Mouse (Mus musculus) limb, embryonic 12.5 days (tissue): ENCODE data around the gene AI464131. TPM values are rescaled to one million over a fixed set of nuclear protein-coding genes. Genes with fewer than 3 reads are reported as not detected.

ENCODE experiments used
- ATAC-seq: fragments of 200-750 bp; cut with Nextera tagmentation; 2 replicates; pipeline ENCODE4 v1.8.0; 2017; ENCODE audit warnings: low read depth, moderate TSS enrichment; ENCODE audit not compliant: insufficient number of reproducible peaks, insufficient read depth, low FRiP score, low TSS enrichment
- H3K27ac ChIP-seq: fragments of 300-500 bp; sonication (generic); 2 replicates; pipeline ENCODE4 v1.5.1; 2016; ENCODE audit warnings: mild to moderate bottlenecking, moderate library complexity
- H3K27me3 ChIP-seq: fragments of 300-500 bp; sonication (generic); 2 replicates; pipeline ENCODE4 v1.6.1; 2016; ENCODE audit warnings: mild to moderate bottlenecking, moderate library complexity
- H3K36me3 ChIP-seq: fragments of 300-500 bp; sonication (generic); 2 replicates; pipeline ENCODE4 v1.6.1; 2016; ENCODE audit warnings: mild to moderate bottlenecking, moderate library complexity
- H3K4me1 ChIP-seq: fragments of 300-500 bp; sonication (generic); replicated peaks from 2 replicates; pipeline ENCODE4 v1.6.1; 2016
- H3K4me2 ChIP-seq: fragments of 300-500 bp; sonication (generic); 2 replicates; pipeline ENCODE4 v1.6.1; 2016; ENCODE audit warnings: mild to moderate bottlenecking, moderate library complexity
- H3K4me3 ChIP-seq: fragments of 300-500 bp; sonication (generic); replicated peaks from 2 replicates; pipeline ENCODE4 v1.5.1; 2016; ENCODE audit warnings: mild to moderate bottlenecking
- H3K9ac ChIP-seq: fragments of 300-500 bp; sonication (generic); replicated peaks from 2 replicates; pipeline ENCODE4 v1.6.1; 2016; ENCODE audit warnings: mild to moderate bottlenecking, moderate library complexity
- H3K9me3 ChIP-seq: fragments of 300-500 bp; sonication (generic); 2 replicates; pipeline ENCODE4 v1.6.1; 2016; ENCODE audit warnings: mild to moderate bottlenecking, moderate library complexity
- WGBS: fragments of 180-500 bp; shearing (Covaris S2); methylation state at CpG from one replicate; pipeline ENCODE4 v1.1.7; 2016; 5-methylcytosine and 5-hydroxymethylcytosine counted together
- polyA plus RNA-seq: library from polyadenylated mRNA; unstranded; fragments of >200 nt; fragmentation: Nextera tagmentation; extraction: Ambion mirVana; gene quantifications from 2 replicates; pipeline ENCODE4 v1.2.1, GENCODE M21; 2016

AI464131 gene
- polyA plus RNA-seq, 1 experiment from 2014 or later: 2.3 TPM

GRCm38 (mm10) chr4:41505131-41505551 is 2.3 kb upstream of the AI464131 start:
- Histone ChIP-seq H3K4me1 (peaks cover 24% of the 10 kb centered on the region), H3K27me3 (peaks cover 58% of the 10 kb centered on the region), H3K9ac (no peak overlapping the region), H3K4me3 (no peak overlapping the region), H3K4me2 (no peak overlapping the region), H3K27ac (no peak overlapping the region), H3K9me3 (no peaks in the 10 kb centered on the region), H3K36me3 (no peaks in the 10 kb centered on the region)
- no peak for ATAC-seq
- 51% methylated on average over 11 of the region's 11 CpGs for WGBS

DNA sequence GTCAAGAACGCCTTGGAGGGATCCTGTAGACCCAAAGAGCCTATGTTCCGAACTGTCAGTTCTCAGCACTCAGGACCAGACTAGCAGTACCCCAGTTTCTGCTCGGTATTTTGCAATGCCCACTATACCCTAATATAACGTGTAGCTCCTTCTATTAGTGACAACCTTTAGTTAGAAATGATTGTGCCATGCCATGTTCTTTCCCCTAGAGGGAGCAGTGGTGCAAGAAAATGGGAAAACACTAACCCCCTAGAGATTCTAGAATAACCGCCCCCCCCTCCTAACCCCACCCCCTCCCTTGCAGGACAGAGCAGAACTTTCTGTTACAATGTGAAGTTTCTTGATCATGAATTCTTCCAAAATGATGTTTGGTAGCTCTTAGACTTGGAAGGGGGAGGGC is 1.4 kb upstream of the AI464131 start:
- 78% methylated on average over 5 of the region's 5 CpGs for WGBS
- no peak overlapping the region for H3K4me2 ChIP-seq
- H3K36me3 ChIP-seq: no peaks in the 10 kb centered on the region
- ATAC-seq: no peak
- peaks cover 24% of the 10 kb centered on the region for H3K4me1 ChIP-seq
- no peak overlapping the region for H3K4me3 ChIP-seq
- H3K27me3 ChIP-seq: peaks cover 61% of the 10 kb centered on the region
- H3K27ac ChIP-seq: no peak overlapping the region
- H3K9ac ChIP-seq: no peak overlapping the region
- H3K9me3 ChIP-seq: no peaks in the 10 kb centered on the region

GRCm38 (mm10) chr4:41502171-41502940 is 520 bp downstream of the AI464131 start:
- peaks cover 65% of the 10 kb centered on the region for H3K27me3 ChIP-seq
- peaks cover 40% of the 10 kb centered on the region for H3K4me1 ChIP-seq
- WGBS: 8% methylated on average over 20 of the region's 20 CpGs
- no peaks in the 10 kb centered on the region for H3K9me3 ChIP-seq
- peak overlapping the region; percentile 45; the same call in 1 of the 2 replicates for H3K9ac ChIP-seq
- peak overlapping the region; percentile 65 for H3K4me2 ChIP-seq
- H3K4me3 ChIP-seq: peak overlapping the region; percentile 37
- H3K27ac ChIP-seq: no peak overlapping the region; the same call in 1 of the 2 replicates
- ATAC-seq: peak; percentile 33
- H3K36me3 ChIP-seq: no peaks in the 10 kb centered on the region

DNA sequence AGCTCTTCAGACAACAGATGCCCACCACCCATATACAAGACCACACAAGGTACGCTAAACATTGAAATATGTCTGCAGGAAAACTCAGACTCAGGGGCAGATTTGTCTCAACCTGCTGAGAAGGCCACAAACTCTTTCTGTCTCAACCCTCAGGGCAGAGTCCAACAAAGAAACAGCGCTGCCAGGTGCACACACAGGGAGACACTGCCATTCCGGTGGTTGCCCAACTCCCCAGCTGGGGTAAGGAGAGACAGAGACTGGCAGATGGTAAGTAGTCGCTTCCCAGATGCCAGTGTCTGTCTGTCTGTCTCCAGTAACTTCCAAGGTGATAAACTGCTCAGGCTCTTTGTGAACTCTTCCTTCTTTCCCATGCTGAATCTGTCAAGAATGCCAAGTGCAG is 2.1 kb downstream of the AI464131 start:
- H3K9ac ChIP-seq: no peak overlapping the region
- H3K36me3 ChIP-seq: no peaks in the 10 kb centered on the region
- no peaks in the 10 kb centered on the region for H3K9me3 ChIP-seq
- H3K4me3 ChIP-seq: no peak overlapping the region
- peaks cover 76% of the 10 kb centered on the region for H3K27me3 ChIP-seq
- peaks cover 32% of the 10 kb centered on the region for H3K4me1 ChIP-seq
- 68% methylated on average over 4 of the region's 4 CpGs for WGBS
- no peak overlapping the region for H3K4me2 ChIP-seq
- no peak for ATAC-seq
- H3K27ac ChIP-seq: no peak overlapping the region

DNA sequence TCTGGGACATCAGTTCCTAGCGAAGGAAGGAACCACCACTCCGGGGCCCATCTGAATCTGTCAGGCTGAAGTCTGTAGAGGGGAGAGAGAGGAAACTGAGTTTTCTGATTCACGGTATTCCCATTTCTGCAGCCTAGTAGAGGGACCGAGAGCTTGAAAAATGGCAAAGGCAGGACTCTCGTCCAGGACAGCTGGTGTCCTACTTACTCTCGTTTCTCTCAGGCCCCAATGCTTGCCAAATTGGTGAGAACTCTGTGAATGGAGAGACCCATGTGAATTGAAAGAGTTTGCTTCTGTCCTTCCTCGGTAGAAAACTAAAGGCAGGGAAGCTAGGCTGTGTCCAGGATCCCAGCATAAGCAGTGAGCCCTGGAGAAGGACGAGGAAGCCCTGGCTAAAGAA is 3.3 kb downstream of the AI464131 start:
- Histone ChIP-seq H3K4me2 (no peak overlapping the region), H3K9ac (no peak overlapping the region), H3K4me1 (peaks cover 32% of the 10 kb centered on the region), H3K27me3 (peaks cover 87% of the 10 kb centered on the region), H3K9me3 (no peaks in the 10 kb centered on the region), H3K4me3 (no peak overlapping the region), H3K27ac (no peak overlapping the region), H3K36me3 (no peaks in the 10 kb centered on the region)
- ATAC-seq: no peak
- 61% methylated on average over 8 of the region's 8 CpGs for WGBS

DNA sequence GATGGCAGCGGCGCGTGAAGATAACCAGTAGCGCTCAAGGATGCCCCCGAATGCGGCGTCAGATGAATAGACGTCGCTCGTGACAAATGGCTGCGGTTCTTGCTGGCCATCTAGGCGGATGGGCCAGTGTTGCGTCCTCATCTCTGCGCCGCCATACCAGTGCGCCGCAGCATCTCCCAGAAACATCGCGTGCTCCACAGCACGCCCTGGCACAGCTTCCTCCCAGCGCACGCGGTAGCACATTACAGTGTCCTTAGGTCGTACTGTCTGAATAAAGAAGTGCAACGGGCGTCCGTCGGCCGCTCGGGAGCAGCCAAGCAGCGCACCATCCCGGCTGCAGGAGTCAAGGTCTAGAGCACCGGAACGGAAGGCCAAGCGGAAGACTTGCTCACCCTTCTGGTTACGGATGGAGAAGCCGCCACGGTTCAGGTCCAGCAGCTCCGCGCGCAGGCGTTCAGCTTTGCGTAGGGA is 3.9 kb downstream of the AI464131 start:
- H3K36me3 ChIP-seq: no peaks in the 10 kb centered on the region
- peaks cover 32% of the 10 kb centered on the region for H3K4me1 ChIP-seq
- no peak for ATAC-seq
- peaks cover 93% of the 10 kb centered on the region for H3K27me3 ChIP-seq
- peak overlapping the region; percentile 38 for H3K4me3 ChIP-seq
- H3K9me3 ChIP-seq: no peaks in the 10 kb centered on the region
- no peak overlapping the region for H3K9ac ChIP-seq
- peak overlapping the region; percentile 67 for H3K4me2 ChIP-seq
- WGBS: 2% methylated on average over 43 of the region's 43 CpGs
- no peak overlapping the region for H3K27ac ChIP-seq

DNA sequence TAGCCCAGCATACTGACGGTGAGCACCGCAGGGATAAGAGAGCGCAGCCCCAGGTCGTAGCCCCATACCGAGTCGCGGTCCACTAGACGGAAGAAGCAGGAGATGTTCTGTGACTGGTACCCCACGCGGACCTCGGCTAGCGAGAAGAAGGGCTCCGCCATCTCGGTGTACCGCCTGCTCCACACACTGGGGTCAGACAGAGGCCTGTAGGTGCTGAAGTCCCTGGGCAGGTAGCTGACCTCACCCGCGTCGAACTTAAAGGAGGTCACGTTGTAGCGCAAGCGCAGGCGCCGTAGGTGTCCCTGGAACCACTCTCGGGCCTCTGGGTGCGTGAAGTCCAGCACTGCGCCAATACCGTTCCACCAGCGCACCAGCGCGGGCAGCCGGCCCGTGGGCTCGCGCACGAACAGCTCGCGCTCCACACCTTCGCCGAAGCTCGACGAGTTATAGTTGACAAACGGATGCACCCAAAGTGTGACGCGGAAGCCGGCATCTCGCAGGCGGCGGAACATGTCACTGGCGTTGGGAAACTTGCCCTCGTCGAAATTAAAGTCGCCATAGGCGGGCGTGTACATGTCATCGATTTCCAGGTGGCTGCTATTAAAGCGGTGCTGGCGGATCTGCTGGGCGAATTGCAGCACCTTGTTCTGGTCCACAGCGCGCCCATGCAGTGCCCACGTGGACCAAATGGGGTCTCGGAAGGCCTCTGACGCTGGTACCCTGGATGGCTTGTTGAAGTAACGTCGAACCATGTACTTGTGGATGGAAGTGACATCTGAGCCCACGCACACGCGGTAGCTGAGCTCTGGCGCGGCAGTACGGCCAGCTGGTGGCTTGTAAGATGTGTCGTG is 4.7 kb downstream of the AI464131 start:
- peaks cover 32% of the 10 kb centered on the region for H3K4me1 ChIP-seq
- peaks cover 99% of the 10 kb centered on the region for H3K27me3 ChIP-seq
- no peak overlapping the region for H3K27ac ChIP-seq
- peak overlapping the region; percentile 67 for H3K4me2 ChIP-seq
- no peaks in the 10 kb centered on the region for H3K36me3 ChIP-seq
- 4% methylated on average over 72 of the region's 72 CpGs for WGBS
- H3K4me3 ChIP-seq: peak overlapping the region; percentile 38
- H3K9me3 ChIP-seq: no peaks in the 10 kb centered on the region
- no peak for ATAC-seq
- no peak overlapping the region; the same call in 1 of the 2 replicates for H3K9ac ChIP-seq

- Histone ChIP-seq H3K4me3 (peak overlapping the region; percentile 38), H3K36me3 (no peaks in the 10 kb centered on the region), H3K27ac (no peak overlapping the region), H3K4me2 (peak overlapping the region; percentile 67), H3K27me3 (peaks cover 98% of the 10 kb centered on the region), H3K9me3 (no peaks in the 10 kb centered on the region), H3K9ac (no peak overlapping the region; the same call in 1 of the 2 replicates), H3K4me1 (peaks cover 31% of the 10 kb centered on the region)
- ATAC-seq: no peak
- 1% methylated on average over 34 of the region's 34 CpGs for WGBS
Observed at GRCm38 (mm10) chr4:41497579-41497978, 5.3 kb downstream of the AI464131 start.

DNA sequence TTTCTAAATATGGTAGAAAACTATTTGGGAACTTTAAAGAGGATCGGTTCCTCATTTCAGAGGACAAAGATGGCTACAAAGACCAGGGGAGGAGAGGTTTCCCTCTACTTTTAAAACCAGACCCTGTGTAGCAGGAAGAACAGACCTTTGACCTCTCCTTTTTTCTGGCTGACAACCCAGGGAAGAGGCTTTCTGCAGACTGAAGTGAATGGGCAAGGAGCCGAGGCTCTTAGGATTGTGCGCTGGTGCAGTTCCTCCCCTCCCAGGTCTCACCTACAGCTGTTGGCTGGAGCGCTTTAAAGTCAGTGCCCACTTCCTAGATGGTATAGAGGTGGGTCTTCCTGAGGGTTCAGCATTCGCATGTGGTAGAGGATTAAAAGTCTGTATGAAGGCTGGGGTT is 5.8 kb downstream of the AI464131 start:
- WGBS: 53% methylated on average over 5 of the region's 5 CpGs
- Histone ChIP-seq H3K36me3 (no peaks in the 10 kb centered on the region), H3K4me1 (peaks cover 26% of the 10 kb centered on the region), H3K27me3 (peaks cover 93% of the 10 kb centered on the region), H3K4me2 (no peak overlapping the region), H3K4me3 (no peak overlapping the region; the same call in 1 of the 2 replicates), H3K27ac (no peak overlapping the region), H3K9ac (no peak overlapping the region), H3K9me3 (no peaks in the 10 kb centered on the region)
- ATAC-seq: no peak

DNA sequence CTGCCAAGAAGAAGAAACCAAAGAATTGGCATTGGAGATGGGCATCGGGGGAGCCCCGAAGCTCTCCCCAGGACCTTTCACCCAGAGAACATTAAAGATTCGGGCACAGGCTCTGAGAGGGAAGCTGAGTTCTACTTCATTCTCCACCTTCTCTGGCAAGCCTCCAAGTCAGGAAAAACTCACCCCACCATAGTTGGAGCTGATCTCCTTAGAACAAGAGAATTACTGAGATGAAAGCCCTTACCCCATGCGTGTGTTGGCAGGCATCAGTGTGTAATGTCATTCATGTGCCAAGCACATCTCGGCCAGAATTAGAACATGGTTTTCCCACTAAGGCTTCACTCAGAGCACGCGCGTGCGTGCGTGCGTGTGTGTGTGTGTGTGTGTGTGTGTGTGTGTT is 7.0 kb downstream of the AI464131 start:
- Histone ChIP-seq H3K4me3 (no peak overlapping the region), H3K36me3 (no peaks in the 10 kb centered on the region), H3K4me2 (no peak overlapping the region), H3K4me1 (peaks cover 20% of the 10 kb centered on the region), H3K9ac (no peak overlapping the region), H3K9me3 (no peaks in the 10 kb centered on the region), H3K27ac (no peak overlapping the region), H3K27me3 (peaks cover 81% of the 10 kb centered on the region)
- ATAC-seq: no peak
- 86% methylated on average over 11 of the region's 11 CpGs for WGBS

DNA sequence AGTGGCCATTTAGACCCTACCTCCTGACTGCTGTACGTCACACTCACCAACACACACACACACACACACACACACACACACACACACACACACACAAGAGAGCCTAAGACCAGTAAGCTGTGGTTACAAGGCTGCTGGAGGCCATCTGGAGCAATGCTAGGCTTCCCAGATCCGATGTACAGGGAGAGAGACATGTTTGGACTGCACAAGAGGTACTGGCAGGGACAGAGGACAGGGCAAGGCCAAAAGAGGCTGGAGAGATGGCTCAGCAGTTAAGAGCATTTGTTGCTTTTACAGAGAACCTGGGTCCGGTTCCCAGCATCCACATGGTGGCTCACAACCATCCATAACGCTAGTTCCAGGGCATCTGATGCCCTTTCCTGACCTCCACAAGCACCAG is 7.8 kb downstream of the AI464131 start:
- H3K4me2 ChIP-seq: no peak overlapping the region
- ATAC-seq: no peak
- H3K27me3 ChIP-seq: peaks cover 73% of the 10 kb centered on the region
- H3K36me3 ChIP-seq: no peaks in the 10 kb centered on the region
- H3K9me3 ChIP-seq: no peaks in the 10 kb centered on the region
- H3K4me1 ChIP-seq: peaks cover 20% of the 10 kb centered on the region
- 83% methylated on average over 4 of the region's 4 CpGs for WGBS
- H3K4me3 ChIP-seq: no peak overlapping the region
- no peak overlapping the region for H3K27ac ChIP-seq
- no peak overlapping the region for H3K9ac ChIP-seq
